Mouse (Mus musculus) embryonic stem cell, embryonic (primary cell): ENCODE results near the gene Ssbp3.

ENCODE experiments used
- CTCF ChIA-PET, 4 experiments: fragments of 300-600 bp in 2 of 4; fragments of 350-600 bp in 2 of 4; sonication (Branson Sonifier 250); formaldehyde crosslinking; loops; one replicate each; lab custom pipeline; 2022; ENCODE audit warnings: inconsistent platforms in 2 of 4; lab: Charles Lee
- POLR2A ChIA-PET, 4 experiments: fragments of 300-600 bp in 2 of 4; fragments of 350-600 bp in 2 of 4; sonication (Branson Sonifier 250); formaldehyde crosslinking; loops; one replicate each; lab custom pipeline; 2022; ENCODE audit warnings: antibody characterized with exemption in 4 of 4, inconsistent platforms in 1 of 4; lab: Charles Lee

The Ssbp3 gene

GRCm38 (mm10) chr4:107048568-107049162 lies 138.2 kb downstream of the Ssbp3 start:
- ChIA-PET POLR2A (interaction anchor here in 1 of 4 experiments (0.5 to 1.2 kb wide), 5 partner anchors 9 to 188 kb away, joined by 3 to 4 read pairs (median 3); partner anchors contain the start of genes Cyb5rl and Mrpl37), CTCF (interaction anchor here in 2 of 4 experiments (0.7 to 0.9 kb wide), 2 partner anchors 61 to 543 kb away, joined by 3 read pairs; no protein-coding TSS in a partner anchor)

- CTCF ChIA-PET: no interaction called here
- POLR2A ChIA-PET: interaction anchor here in 1 of 4 experiments (0.6 kb wide), 1 partner anchor 144 kb away, joined by 4 read pairs; no protein-coding TSS in a partner anchor
These were observed 141.4 kb downstream of the Ssbp3 start for GRCm38 (mm10) chr4:107051889-107052288.

GRCm38 (mm10) chr4:107052962-107053553 lies 142.6 kb downstream of the Ssbp3 start:
- POLR2A ChIA-PET: interaction anchor here in 3 of 4 experiments (0.6 to 1.9 kb wide), 9 partner anchors 9 to 119 kb away, joined by 3 to 4 read pairs (median 3); partner anchors contain the start of genes Cyb5rl (in 2 of the 3) and Mrpl37 (in 1 of the 3)
- CTCF ChIA-PET: no interaction called here

GRCm38 (mm10) chr4:107056088-107056487 lies 145.6 kb downstream of the Ssbp3 start:
- ChIA-PET CTCF (no interaction called here), POLR2A (interaction anchor here in 2 of 4 experiments (0.8 to 1.1 kb wide), 3 partner anchors 16 to 46 kb away, joined by 3 read pairs; no protein-coding TSS in a partner anchor)

GRCm38 (mm10) chr4:107058346-107058745 lies 147.8 kb downstream of the Ssbp3 start:
- POLR2A ChIA-PET: interaction anchor here in 1 of 4 experiments (2.2 kb wide), 1 partner anchor 9 kb away, joined by 7 read pairs; the partner anchor contains the start of genes Cyb5rl and Mrpl37
- CTCF ChIA-PET: interaction anchor here in 1 of 4 experiments (0.5 kb wide), 1 partner anchor 464 kb away, joined by 6 read pairs; no protein-coding TSS in a partner anchor

GRCm38 (mm10) chr4:107058781-107059180 lies 148.3 kb downstream of the Ssbp3 start:
- CTCF ChIA-PET: interaction anchor here in 1 of 4 experiments (0.5 kb wide), 1 partner anchor 464 kb away, joined by 6 read pairs; no protein-coding TSS in a partner anchor

GRCm38 (mm10) chr4:107061560-107061959 lies 151.1 kb downstream of the Ssbp3 start:
- ChIA-PET CTCF (interaction anchor here in 2 of 4 experiments (0.6 to 0.7 kb wide), 3 partner anchors 21 to 332 kb away, joined by 4 to 6 read pairs (median 5); no protein-coding TSS in a partner anchor), POLR2A (interaction anchor here in 2 of 4 experiments (0.7 to 0.9 kb wide), 3 partner anchors 8 to 105 kb away, joined by 3 to 4 read pairs (median 3); no protein-coding TSS in a partner anchor)

More at GRCm38 (mm10) chr4:107058781-107059180, 148.3 kb downstream of the Ssbp3 start:
- POLR2A ChIA-PET: interaction anchor here in 2 of 4 experiments (0.8 to 2.2 kb wide), 2 partner anchors 8 to 10 kb away, joined by 3 to 7 read pairs; partner anchors contain the start of genes Cyb5rl (in 1 of the 2) and Mrpl37 (in 1 of the 2)

- POLR2A ChIA-PET: interaction anchor here in 1 of 4 experiments (0.6 kb wide), 1 partner anchor 47 kb away, joined by 3 read pairs; no protein-coding TSS in a partner anchor
- CTCF ChIA-PET: no interaction called here
These were observed 152.7 kb downstream of the Ssbp3 start for GRCm38 (mm10) chr4:107063214-107063613.

GRCm38 (mm10) chr4:107064394-107065098 lies 154.0 kb downstream of the Ssbp3 start:
- ChIA-PET CTCF (interaction anchor here in 1 of 4 experiments (0.5 kb wide), 1 partner anchor 774 kb away, joined by 3 read pairs; no protein-coding TSS in a partner anchor), POLR2A (no interaction called here)

- ChIA-PET CTCF (no interaction called here), POLR2A (interaction anchor here in 3 of 4 experiments (0.6 to 1.3 kb wide), 17 partner anchors 9 to 451 kb away, joined by 3 to 11 read pairs (median 4); partner anchors contain the start of genes Tmem59 (in 2 of the 3) and Tceanc2 (in 1 of the 3))
These were observed 156.0 kb downstream of the Ssbp3 start, which contains the start of the genes Mrpl37 and Cyb5rl for GRCm38 (mm10) chr4:107066252-107067124. TSS of gene Mrpl37 (minus strand) at chr4:107066868. TSS of gene Cyb5rl (plus strand) at chr4:107066988.

GRCm38 (mm10) chr4:107067151-107067840 lies 156.8 kb downstream of the Ssbp3 start:
- ChIA-PET POLR2A (interaction anchor here in 3 of 4 experiments (0.6 to 1.3 kb wide), 16 partner anchors 9 to 452 kb away, joined by 3 to 11 read pairs (median 4); partner anchors contain the start of genes Tmem59 (in 2 of the 3) and Tceanc2 (in 1 of the 3)), CTCF (no interaction called here)

- POLR2A ChIA-PET: no interaction called here
- CTCF ChIA-PET: no interaction called here
These were observed 161.8 kb downstream of the Ssbp3 start for GRCm38 (mm10) chr4:107072343-107072742.

GRCm38 (mm10) chr4:107075456-107075855 lies 165.0 kb downstream of the Ssbp3 start:
- ChIA-PET POLR2A (interaction anchor here in 2 of 4 experiments (0.8 to 3.2 kb wide), 4 partner anchors 8 to 13 kb away, joined by 3 to 11 read pairs (median 4); partner anchors contain the start of genes Cyb5rl (in 2 of the 2) and Mrpl37 (in 2 of the 2)), CTCF (interaction anchor here in 1 of 4 experiments (1.2 kb wide), 1 partner anchor 276 kb away, joined by 3 read pairs; no protein-coding TSS in a partner anchor)

- POLR2A ChIA-PET: interaction anchor here in 1 of 4 experiments (1.0 kb wide), 1 partner anchor 127 kb away, joined by 3 read pairs; no protein-coding TSS in a partner anchor
- CTCF ChIA-PET: no interaction called here
These were observed 168.4 kb downstream of the Ssbp3 start for GRCm38 (mm10) chr4:107078894-107079293.

- ChIA-PET CTCF (interaction anchor here in 1 of 4 experiments (0.6 kb wide), 1 partner anchor 84 kb away, joined by 3 read pairs; no protein-coding TSS in a partner anchor), POLR2A (no interaction called here)
These were observed 169.2 kb downstream of the Ssbp3 start for GRCm38 (mm10) chr4:107079716-107080115.

- ChIA-PET CTCF (interaction anchor here in 2 of 4 experiments (0.5 to 0.9 kb wide), 2 partner anchors 20 to 292 kb away, joined by 3 to 6 read pairs; no protein-coding TSS in a partner anchor), POLR2A (interaction anchor here in 1 of 4 experiments (1.1 to 1.4 kb wide), 3 partner anchors 10 to 330 kb away, joined by 3 read pairs; no protein-coding TSS in a partner anchor)
These were observed 171.7 kb downstream of the Ssbp3 start for GRCm38 (mm10) chr4:107082185-107082584.
